Mouse (Mus musculus): ENCODE data around the gene Slamf1. TPM values are rescaled to one million over a fixed set of nuclear protein-coding genes. Genes with fewer than 3 reads are reported as not detected.

Gene Slamf1
- 0.27 and 0.28 TPM in 2 replicates for polyA plus RNA-seq (2016; fragmentation: Nextera tagmentation; extraction: Ambion mirVana)

DNA sequence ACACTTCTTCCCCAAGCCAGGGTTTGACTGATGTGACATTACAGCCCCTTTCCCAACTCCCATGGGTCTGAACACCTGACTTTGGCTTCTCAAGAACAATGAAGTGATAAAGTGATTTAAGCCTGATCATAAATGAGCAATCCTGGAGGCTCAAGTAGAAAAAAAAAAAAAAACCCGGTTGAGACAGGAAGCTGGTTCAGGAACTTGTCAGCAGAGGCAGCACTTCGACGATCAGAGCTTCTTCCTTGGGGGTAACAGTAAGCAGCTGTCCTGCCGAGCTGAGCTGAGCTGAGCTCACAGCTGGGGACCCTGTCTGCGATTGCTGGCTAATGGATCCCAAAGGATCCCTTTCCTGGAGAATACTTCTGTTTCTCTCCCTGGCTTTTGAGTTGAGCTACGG is at the start of gene Slamf1:
Slamf1 (plus strand) TSS at position 230 of the 400 bp plus-strand sequence.
- H3K4me3 ChIP-seq = no peak within 1 kb of the TSS

GRCm38 (mm10) chr1:171731195-171731594 is 35.7 kb upstream of the Slamf1 start:
- Histone ChIP-seq H3K4me3 (no peak overlapping the region), H3K36me3 (no peaks in the 10 kb centered on the region), H3K9me3 (peaks cover 10% of the 10 kb centered on the region), H3K9ac (no peak overlapping the region), H3K27me3 (replicated peaks) (no peaks in the 10 kb centered on the region), H3K4me2 (replicated peaks) (no peak overlapping the region), H3K4me1 (no peaks in the 10 kb centered on the region), H3K27ac (no peak overlapping the region)
- ATAC-seq (ENCODE audit: low FRiP score, low read depth) = no peak

More for the DNA sequence above, at the start of gene Slamf1:
- H3K36me3 ChIP-seq = no peaks in the 10 kb centered on the region
- no peak for ATAC-seq (ENCODE audit: low FRiP score, low read depth)
- no peak within 1 kb of the TSS for H3K9ac ChIP-seq
- no peaks in the 10 kb centered on the region for H3K9me3 ChIP-seq
- H3K27ac ChIP-seq = no peak within 1 kb of the TSS
- no peaks in the 10 kb centered on the region for H3K27me3 ChIP-seq (replicated peaks)
- H3K4me2 ChIP-seq (replicated peaks) = no peak within 1 kb of the TSS
- 28% methylated on average over 6 of the region's 6 CpGs for WGBS
- H3K4me1 ChIP-seq = no peaks in the 10 kb centered on the region

DNA sequence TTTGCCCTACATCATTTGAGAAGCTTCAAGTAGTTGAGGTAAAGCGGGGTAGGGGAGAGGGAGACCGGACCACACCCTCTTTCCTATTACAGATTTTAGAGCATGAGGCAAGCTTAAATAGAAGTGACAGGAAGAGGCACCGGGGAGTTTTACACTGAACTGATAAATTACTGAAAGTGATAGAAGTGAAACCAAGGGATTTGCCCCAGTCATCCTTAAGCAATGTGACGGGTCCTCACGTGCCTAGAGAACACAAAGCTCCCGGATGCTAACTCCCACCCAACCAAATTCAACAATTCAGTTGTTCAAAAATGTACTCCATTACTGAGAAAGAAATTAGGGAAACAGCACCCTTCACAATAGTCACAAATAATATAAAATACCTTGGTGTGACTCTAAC is 32.0 kb upstream of the Slamf1 start:
- no peak for ATAC-seq (ENCODE audit: low FRiP score, low read depth)
- no peak overlapping the region for H3K27ac ChIP-seq
- H3K36me3 ChIP-seq = no peaks in the 10 kb centered on the region
- H3K4me1 ChIP-seq = no peaks in the 10 kb centered on the region
- 90% methylated on average over 6 of the region's 6 CpGs for WGBS
- H3K4me2 ChIP-seq (replicated peaks) = no peak overlapping the region
- H3K27me3 ChIP-seq (replicated peaks) = no peaks in the 10 kb centered on the region
- no peak overlapping the region for H3K4me3 ChIP-seq
- no peak overlapping the region for H3K9ac ChIP-seq
- no peaks in the 10 kb centered on the region for H3K9me3 ChIP-seq

DNA sequence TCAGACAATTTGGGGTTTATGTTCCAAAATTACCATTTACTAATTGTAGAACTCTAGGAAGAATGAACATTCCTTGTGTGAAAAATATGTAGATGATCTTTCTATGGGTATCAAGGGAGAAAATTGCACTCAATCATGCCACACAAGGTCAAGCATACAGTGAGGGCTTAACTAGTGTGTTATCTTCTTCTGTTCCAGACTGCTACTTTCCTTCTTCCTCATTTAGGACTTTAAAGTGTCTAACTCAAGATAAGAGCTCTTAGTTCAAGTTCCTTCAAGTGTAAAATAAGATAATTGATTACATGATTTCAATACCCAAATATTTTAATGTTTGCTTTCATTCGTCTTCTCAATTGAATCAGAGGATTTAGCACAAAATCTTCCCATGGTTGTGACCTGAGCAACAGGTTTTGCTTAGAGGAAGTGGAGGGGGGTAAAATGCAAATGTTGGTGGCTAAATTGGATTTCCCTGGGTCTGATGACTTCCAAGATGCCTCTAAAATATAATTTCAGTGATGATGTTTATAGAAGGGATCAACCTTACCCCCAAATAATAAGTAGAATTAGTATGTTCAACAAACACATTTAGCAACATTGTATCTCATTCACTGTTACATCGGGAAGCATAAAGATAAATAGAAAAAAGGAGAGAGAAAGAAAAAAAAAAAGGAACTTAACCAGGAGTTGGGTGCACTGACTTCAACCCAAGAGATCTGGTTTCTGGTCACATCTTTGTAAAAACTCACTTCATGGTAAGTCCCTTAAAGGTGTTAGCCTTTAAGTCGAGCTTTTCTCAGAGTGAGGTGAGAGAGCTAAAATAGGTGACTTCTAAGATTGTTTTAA is 18.6 kb upstream of the Slamf1 start:
- H3K27me3 ChIP-seq (replicated peaks) = no peaks in the 10 kb centered on the region
- H3K36me3 ChIP-seq = no peaks in the 10 kb centered on the region
- no peak overlapping the region for H3K9ac ChIP-seq
- WGBS = 86% methylated on average over 3 of the region's 3 CpGs
- H3K4me1 ChIP-seq = no peaks in the 10 kb centered on the region
- no peaks in the 10 kb centered on the region for H3K9me3 ChIP-seq
- no peak overlapping the region for H3K27ac ChIP-seq
- H3K4me2 ChIP-seq (replicated peaks) = no peak overlapping the region
- no peak for ATAC-seq (ENCODE audit: low FRiP score, low read depth)
- no peak overlapping the region for H3K4me3 ChIP-seq

GRCm38 (mm10) chr1:171761853-171762448 is 5.0 kb upstream of the Slamf1 start:
- Histone ChIP-seq H3K27ac (no peak overlapping the region), H3K4me3 (no peak overlapping the region), H3K9me3 (no peaks in the 10 kb centered on the region), H3K9ac (no peak overlapping the region), H3K4me2 (replicated peaks) (no peak overlapping the region), H3K36me3 (no peaks in the 10 kb centered on the region), H3K4me1 (no peaks in the 10 kb centered on the region), H3K27me3 (replicated peaks) (no peaks in the 10 kb centered on the region)
- 74% methylated on average over 5 of the region's 5 CpGs for WGBS
- no peak for ATAC-seq (ENCODE audit: low FRiP score, low read depth)

DNA sequence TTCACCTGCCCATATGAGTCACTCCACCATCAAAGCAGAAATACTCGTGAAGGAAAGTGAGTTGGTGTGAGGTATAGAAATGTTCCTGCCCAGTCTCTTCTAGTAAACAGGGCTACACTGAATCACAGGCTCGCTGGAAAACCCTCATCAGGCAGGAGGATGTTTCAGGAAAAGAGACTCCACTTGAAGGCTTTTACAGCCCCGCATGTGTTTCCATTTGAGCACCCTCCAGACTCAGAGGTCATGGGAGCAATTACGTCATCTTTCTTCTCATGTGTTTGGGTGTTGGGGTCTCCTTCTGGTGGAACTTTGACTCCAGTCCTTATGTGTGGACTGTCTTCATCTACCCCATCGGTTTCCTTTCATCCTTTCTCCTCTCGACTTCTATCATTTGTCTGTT is 4.1 kb downstream of the Slamf1 start:
- no peak for ATAC-seq (ENCODE audit: low FRiP score, low read depth)
- Histone ChIP-seq H3K4me3 (no peak overlapping the region), H3K4me1 (no peaks in the 10 kb centered on the region), H3K27ac (no peak overlapping the region), H3K9ac (no peak overlapping the region), H3K4me2 (replicated peaks) (no peak overlapping the region), H3K9me3 (no peaks in the 10 kb centered on the region), H3K36me3 (no peaks in the 10 kb centered on the region), H3K27me3 (replicated peaks) (no peaks in the 10 kb centered on the region)
- 80% methylated on average over 6 of the region's 6 CpGs for WGBS

DNA sequence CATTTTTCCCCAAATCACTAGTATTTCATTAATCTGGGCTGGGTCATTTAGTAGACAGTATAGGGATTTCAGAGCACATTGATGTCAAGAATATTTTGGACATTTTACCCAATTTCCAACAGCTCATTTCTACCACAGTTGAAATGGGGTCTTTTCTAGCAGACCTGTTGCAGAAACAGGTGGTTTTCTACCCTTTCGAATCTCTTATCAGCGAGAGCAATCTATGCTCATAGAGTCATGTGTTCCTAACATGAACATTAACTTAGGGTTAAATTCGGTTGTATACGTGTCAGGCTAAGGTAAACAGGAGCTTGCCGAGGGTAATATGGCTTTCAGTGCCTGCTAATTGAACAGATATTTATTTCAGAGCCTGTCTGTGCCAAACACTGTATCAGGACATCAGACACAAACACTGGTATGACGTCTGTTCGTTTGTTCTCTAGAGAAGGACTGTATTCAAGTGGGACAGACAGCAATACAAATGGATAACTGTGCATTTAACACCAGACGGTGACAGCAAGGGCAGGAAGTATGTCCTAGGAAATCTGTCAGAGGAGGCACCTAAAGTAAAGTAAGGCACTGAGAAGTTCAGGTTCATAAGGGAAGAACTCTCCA is 5.3 kb downstream of the Slamf1 start:
- Histone ChIP-seq H3K27ac (no peak overlapping the region), H3K4me3 (no peak overlapping the region), H3K9ac (no peak overlapping the region), H3K9me3 (no peaks in the 10 kb centered on the region), H3K36me3 (no peaks in the 10 kb centered on the region), H3K4me2 (replicated peaks) (no peak overlapping the region), H3K27me3 (replicated peaks) (no peaks in the 10 kb centered on the region), H3K4me1 (no peaks in the 10 kb centered on the region)
- ATAC-seq (ENCODE audit: low FRiP score, low read depth) = no peak
- WGBS = 90% methylated on average over 8 of the region's 8 CpGs

DNA sequence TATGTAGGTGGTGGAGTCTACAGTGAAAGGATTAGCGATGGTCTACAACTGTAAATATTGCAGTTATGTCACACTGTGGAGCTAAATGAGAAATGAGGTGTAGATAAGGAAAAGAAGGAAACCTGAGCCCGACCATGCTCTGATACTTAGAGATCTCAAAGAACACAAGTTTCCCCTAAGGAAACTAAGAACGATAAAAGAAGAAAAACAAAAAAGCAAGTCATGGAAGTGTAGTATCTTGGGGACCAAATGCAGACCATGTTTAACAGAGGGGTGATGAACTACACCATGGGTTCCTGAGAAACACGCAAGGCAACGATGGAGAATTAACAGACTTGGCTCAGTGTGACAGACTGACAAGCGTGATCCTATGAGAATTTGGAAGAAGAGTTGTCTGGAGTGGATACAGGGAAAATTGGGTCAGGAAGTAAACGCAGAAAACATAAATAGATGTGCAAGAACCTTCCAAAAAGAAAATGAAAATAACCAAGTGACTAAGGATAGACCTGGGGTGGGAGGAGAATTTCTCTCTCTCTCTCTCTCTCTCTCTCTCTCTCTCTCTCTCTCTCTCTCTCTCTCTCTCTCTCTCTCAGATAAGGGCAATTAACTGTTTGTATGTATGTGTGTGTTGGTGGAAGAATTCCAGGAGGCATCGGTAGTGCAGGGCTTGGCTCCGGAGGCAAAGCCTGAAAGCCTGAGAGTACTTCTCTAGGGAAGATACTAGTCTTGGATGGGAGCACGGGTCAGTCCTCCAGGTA is 6.5 kb downstream of the Slamf1 start:
- Histone ChIP-seq H3K4me3 (no peak overlapping the region), H3K4me1 (no peaks in the 10 kb centered on the region), H3K27ac (no peak overlapping the region), H3K9me3 (no peaks in the 10 kb centered on the region), H3K36me3 (no peaks in the 10 kb centered on the region), H3K4me2 (replicated peaks) (no peak overlapping the region), H3K9ac (no peak overlapping the region), H3K27me3 (replicated peaks) (no peaks in the 10 kb centered on the region)
- WGBS = 92% methylated on average over 10 of the region's 10 CpGs
- no peak for ATAC-seq (ENCODE audit: low FRiP score, low read depth)

DNA sequence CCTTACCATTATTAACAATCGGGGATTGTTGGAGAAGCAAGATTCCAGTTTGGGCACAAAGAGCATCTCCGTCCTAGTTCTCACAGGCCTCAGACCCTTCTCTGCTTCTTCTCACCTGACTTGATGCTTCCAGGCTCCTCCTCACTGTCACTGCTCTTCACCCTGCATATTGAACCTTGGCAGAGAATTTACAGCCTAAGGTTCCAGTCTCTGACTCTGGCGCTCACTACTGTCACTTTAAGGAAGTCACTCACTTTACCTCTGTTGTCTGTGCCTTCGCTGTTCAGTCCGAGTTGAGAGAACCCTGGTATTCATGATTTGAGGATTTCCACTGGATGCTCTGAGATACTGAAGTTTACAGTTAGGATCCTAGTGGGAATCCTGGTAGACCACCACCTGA is 7.3 kb downstream of the Slamf1 start:
- no peak for ATAC-seq (ENCODE audit: low FRiP score, low read depth)
- WGBS = 77% methylated on average over 5 of the region's 5 CpGs
- no peak overlapping the region for H3K4me3 ChIP-seq

GRCm38 (mm10) chr1:171774678-171775077 is 7.8 kb downstream of the Slamf1 start:
- Histone ChIP-seq H3K4me3 (no peak overlapping the region), H3K9me3 (no peaks in the 10 kb centered on the region), H3K4me2 (replicated peaks) (no peak overlapping the region), H3K27ac (no peak overlapping the region), H3K4me1 (no peaks in the 10 kb centered on the region), H3K36me3 (no peaks in the 10 kb centered on the region), H3K27me3 (replicated peaks) (no peaks in the 10 kb centered on the region), H3K9ac (no peak overlapping the region)
- no peak for ATAC-seq (ENCODE audit: low FRiP score, low read depth)
- 65% methylated on average over 11 of the region's 11 CpGs for WGBS

More for the DNA sequence above, 7.3 kb downstream of the Slamf1 start:
- no peak overlapping the region for H3K27ac ChIP-seq
- no peaks in the 10 kb centered on the region for H3K9me3 ChIP-seq
- H3K4me2 ChIP-seq (replicated peaks) = no peak overlapping the region
- no peak overlapping the region for H3K9ac ChIP-seq
- no peaks in the 10 kb centered on the region for H3K4me1 ChIP-seq
- H3K27me3 ChIP-seq (replicated peaks) = no peaks in the 10 kb centered on the region
- no peaks in the 10 kb centered on the region for H3K36me3 ChIP-seq

GRCm38 (mm10) chr1:171775781-171776180 is 8.9 kb downstream of the Slamf1 start:
- H3K9ac ChIP-seq = no peak overlapping the region
- H3K27ac ChIP-seq = no peak overlapping the region
- ATAC-seq (ENCODE audit: low FRiP score, low read depth) = no peak
- no peaks in the 10 kb centered on the region for H3K9me3 ChIP-seq
- no peaks in the 10 kb centered on the region for H3K27me3 ChIP-seq (replicated peaks)
- WGBS = 85% methylated on average over 4 of the region's 4 CpGs
- no peaks in the 10 kb centered on the region for H3K36me3 ChIP-seq
- no peaks in the 10 kb centered on the region for H3K4me1 ChIP-seq
- no peak overlapping the region for H3K4me2 ChIP-seq (replicated peaks)
- no peak overlapping the region for H3K4me3 ChIP-seq

DNA sequence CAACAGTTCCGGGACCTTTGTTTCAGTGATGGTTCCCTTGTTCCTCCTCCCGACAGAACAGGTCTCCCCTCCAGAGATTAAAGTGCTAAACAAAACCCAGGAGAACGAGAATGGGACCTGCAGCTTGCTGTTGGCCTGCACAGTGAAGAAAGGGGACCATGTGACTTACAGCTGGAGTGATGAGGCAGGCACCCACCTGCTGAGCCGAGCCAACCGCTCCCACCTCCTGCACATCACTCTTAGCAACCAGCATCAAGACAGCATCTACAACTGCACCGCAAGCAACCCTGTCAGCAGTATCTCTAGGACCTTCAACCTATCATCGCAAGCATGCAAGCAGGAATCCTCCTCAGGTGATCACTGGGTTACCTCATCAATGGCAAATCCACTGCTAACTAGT is 10.1 kb downstream of the Slamf1 start:
- Histone ChIP-seq H3K9ac (no peak overlapping the region), H3K27ac (no peak overlapping the region), H3K4me1 (no peaks in the 10 kb centered on the region), H3K4me3 (no peak overlapping the region), H3K36me3 (no peaks in the 10 kb centered on the region), H3K9me3 (no peaks in the 10 kb centered on the region), H3K4me2 (replicated peaks) (no peak overlapping the region), H3K27me3 (replicated peaks) (no peaks in the 10 kb centered on the region)
- no peak for ATAC-seq (ENCODE audit: low FRiP score, low read depth)
- WGBS = 80% methylated on average over 7 of the region's 7 CpGs
